Mouse (Mus musculus) right cerebral cortex, adult 18-20 months (tissue): ENCODE measurements around the gene Olfr1350.
"Not testable (repeated sequence)": the region's sequence is repeated elsewhere in the genome, so short reads cannot be mapped to it uniquely, and the experiment has no call there.

Source experiments
- DNase-seq: peaks from one replicate; pipeline ENCODE4 v3.0.0; 2022; ENCODE audit warnings: mixed read lengths

Olfr1350 gene

DNA sequence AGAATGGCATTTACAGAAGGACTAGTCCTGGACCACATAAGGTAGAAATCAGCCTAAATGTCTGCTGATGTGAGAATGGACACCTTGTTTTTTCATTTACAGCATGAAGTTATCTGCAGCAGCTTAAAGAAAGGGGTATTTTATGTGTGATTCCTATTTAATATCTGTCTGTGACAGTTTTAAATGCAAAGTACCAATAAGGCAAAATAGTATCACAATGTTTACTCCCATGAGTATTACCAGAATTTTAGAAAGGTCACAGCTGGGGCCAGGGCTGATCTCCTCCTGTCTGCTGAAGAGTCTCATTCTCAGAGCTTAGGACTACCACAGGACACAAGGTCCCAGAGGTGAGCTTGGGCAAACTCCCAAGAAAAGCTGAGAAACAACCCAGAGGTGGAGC, at the start of gene Olfr1350:
TSS of gene Olfr1350 (plus strand) at position 301 of the 400 bp plus-strand sequence.
- no peak for DNase-seq

DNA sequence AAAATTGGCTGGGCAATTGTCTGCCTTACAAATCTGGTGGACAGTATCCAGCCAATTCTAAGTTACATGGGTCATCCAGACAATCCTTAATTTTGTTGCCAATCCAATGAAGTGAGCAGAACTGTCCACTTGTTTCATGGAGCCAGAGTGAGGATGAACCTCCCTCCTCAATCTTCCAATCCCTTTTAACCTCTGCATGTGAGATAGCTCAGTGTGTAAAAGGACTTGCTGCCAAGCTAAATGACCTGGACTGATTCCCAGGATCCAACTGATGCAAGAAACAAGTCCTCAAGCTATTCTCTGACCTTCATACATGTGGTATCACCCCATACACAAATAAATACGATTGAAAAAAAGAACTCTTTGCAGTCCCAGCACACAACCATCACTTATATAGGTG, 43.0 kb upstream of the Olfr1350 start:
- no peak for DNase-seq

DNA sequence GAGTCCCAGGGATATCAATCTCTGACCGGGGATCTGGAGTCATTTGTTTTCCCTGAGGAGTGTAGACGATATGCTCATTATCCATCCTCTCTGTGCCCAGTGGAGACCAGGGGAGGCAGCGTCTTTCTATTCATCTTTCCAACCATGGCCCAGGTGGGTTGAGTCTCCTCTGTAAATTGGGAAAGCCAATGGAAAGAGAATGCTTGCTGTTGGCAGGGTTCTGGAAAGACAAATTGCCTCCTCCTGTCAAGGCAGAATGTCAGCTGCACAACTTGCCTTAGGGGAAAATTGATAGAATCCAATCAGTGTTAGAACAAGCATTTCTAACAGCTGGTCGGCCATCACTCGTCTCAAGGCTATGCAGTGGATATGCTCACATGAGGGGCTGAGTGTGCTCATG, 41.8 kb upstream of the Olfr1350 start, which contains the start of gene Olfr1349:
TSS of gene Olfr1349 (minus strand) at position 101 of the 400 bp plus-strand sequence.
- DNase-seq: no peak

DNA sequence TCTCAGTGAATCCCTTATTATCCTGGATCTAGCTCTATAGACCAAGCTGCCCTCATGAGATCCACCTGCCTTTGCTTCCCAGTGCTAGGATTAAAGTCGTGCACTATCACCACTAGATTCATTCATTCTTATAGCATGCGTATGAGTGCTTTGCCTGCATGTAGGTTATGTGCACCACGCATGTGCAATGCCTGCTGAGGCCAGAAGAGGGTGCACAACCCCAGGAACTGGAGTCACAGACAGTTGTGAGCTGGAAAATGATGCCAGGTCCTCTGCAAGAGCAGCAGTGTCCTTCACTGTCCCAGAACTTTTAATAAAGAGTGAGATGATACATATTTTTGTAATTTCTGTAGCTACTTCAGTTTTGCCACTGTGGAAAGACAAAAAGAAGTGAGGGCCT, 39.6 kb upstream of the Olfr1350 start:
- DNase-seq: no peak

DNA sequence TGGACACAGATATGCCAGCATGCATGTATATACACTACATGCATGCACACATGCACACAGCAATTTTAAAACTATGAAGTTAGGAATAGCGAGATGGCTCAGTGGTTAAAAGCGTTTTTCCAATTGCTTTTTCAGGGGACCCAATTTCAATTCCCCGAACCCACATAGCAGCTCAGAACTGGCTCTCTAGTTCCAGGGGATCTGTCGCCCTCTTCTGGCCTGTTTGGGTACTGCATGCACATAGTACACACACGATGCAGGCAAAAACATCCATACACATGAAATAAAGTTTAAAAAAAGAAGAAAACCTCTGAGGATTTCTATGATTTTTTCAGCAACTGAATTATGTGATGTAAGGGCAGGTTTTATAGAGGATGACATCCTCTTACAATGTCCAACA, 38.5 kb upstream of the Olfr1350 start:
- no peak for DNase-seq

DNA sequence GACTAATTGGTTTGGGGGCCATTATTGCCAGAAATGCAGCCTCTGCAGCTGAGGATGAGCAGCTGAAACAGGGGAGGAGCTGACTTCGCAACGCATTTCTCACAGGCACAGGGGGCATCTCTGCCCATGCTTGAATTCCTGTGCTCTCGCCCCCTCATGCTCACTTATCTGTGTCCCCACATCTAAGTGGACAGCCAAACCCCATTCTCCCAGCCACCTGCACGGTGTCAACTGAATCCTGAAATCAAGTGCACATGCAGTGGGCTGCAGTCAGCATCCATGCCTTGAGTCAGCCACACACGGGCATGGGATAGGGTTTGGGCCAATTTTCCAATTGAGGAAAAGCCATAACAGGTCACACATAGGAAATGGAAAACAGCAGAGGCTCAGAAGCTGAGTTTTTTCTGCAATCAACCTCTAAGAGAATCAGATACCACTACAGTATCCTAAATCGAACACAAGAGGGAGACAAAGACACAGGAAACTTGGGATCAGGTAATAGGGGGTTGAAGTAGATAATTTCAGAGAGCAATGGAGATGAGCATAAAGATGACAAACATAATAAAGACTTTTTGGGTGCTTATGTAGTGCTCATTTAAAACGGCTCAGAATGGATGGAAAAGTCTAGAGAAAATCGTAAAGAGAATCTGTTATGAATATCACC, 21.6 kb downstream of the Olfr1350 start:
- DNase-seq: peak; percentile 7

DNA sequence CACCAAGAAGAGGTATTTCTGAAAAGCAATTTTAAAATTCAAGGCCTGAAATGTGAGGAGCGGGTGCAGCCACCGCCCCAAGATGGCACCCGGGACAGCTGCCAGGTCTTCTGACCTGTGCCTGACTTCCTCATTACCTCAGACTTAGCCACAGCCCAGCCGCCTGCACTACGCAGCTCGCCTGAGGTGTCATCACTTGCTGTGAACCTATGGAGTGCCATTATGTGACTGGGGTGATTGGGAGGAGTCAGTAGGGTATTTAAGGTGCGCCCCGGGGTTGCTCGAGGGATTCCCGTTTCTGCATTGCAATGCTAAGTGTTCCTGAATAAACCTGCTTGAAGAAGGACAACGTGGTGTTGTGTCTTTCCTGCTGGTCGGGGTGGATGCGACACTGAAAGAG, 24.1 kb downstream of the Olfr1350 start:
- DNase-seq: not testable (repeated sequence)

DNA sequence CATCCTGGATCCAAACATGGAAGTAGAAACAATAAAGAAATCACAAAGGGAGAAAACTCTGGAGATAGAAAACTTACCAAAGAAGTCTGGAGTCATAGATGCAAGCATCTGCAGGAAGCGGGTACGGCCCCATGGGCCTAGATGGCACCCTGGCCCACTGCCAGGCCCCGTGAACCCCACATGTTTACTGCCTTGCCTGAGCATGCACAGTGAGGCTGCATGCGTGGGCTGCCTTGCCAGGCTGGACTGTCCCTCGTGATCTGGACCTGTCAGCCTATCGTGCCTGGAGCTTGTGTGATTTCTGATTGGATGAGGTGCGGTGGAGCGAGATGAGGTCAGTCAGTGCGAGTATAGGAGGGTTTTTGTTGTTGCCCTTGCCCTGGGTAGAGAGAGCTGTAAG, 38.7 kb downstream of the Olfr1350 start:
- no peak for DNase-seq
